Mouse (Mus musculus) brain, embryonic 14.5 days (tissue): ENCODE data around the gene Pitpnc1. TPM values are rescaled to one million over a fixed set of nuclear protein-coding genes. Genes with fewer than 3 reads are reported as not detected.
A peak's percentile ranks its signal among the peaks of the same experiment; 100 is the strongest.

Source experiments
- DNase-seq: peaks from one replicate; pipeline ENCODE4 v3.0.0-alpha.2; 2011; ENCODE audit warnings: low read depth
- CTCF ChIP-seq: fragments of 200-500 bp; IDR thresholded peaks from 2 replicates; pipeline ENCODE4 v1.5.1; 2012; ENCODE audit warnings: inconsistent platforms, mild to moderate bottlenecking, moderate library complexity, borderline replicate concordance; ENCODE audit not compliant: insufficient read depth, insufficient read length; ENCODE audit errors: extremely low read depth
- POLR2A ChIP-seq: fragments of 200-500 bp; IDR thresholded peaks from 2 replicates; pipeline ENCODE4 v1.6.1; 2012; ENCODE audit warnings: mild to moderate bottlenecking, inconsistent platforms, borderline replicate concordance; ENCODE audit not compliant: poor library complexity, insufficient read depth, insufficient read length, severe bottlenecking; ENCODE audit errors: extremely low read depth
- polyA plus RNA-seq: library from polyadenylated mRNA; depleted of rRNA; stranded (reverse); fragments of >200 nt; gene quantifications from 2 replicates; pipeline ENCODE4 v1.2.3, GENCODE M21; 2012

The Pitpnc1 gene
- polyA plus RNA-seq, 1 experiment: 30.2 TPM

GRCm38 (mm10) chr11:107464141-107464540 lies 6.4 kb downstream of the Pitpnc1 start:
- no peak for DNase-seq
- no peak for TF ChIP-seq CTCF
- no peak for TF ChIP-seq POLR2A

GRCm38 (mm10) chr11:107463251-107463681 lies 7.2 kb downstream of the Pitpnc1 start:
- no peak for TF ChIP-seq POLR2A

GRCm38 (mm10) chr11:107462478-107462877 lies 8.0 kb downstream of the Pitpnc1 start:
- TF ChIP-seq CTCF (peak; percentile 22; the same call in 1 of the 2 replicates), POLR2A (no peak)
- DNase-seq: no peak

More at GRCm38 (mm10) chr11:107463251-107463681, 7.2 kb downstream of the Pitpnc1 start:
- no peak for DNase-seq

GRCm38 (mm10) chr11:107459828-107460227 lies 10.7 kb downstream of the Pitpnc1 start:
- TF ChIP-seq CTCF (no peak), POLR2A (no peak)
- DNase-seq: peak; percentile 67

- TF ChIP-seq CTCF: no peak
- TF ChIP-seq POLR2A: no peak
- DNase-seq: no peak
These were observed 11.5 kb downstream of the Pitpnc1 start for GRCm38 (mm10) chr11:107458986-107459385.

- no peak for DNase-seq
- TF ChIP-seq CTCF: no peak
- TF ChIP-seq POLR2A: no peak
These were observed 12.2 kb downstream of the Pitpnc1 start for GRCm38 (mm10) chr11:107458286-107458685.

GRCm38 (mm10) chr11:107457282-107457681 lies 13.2 kb downstream of the Pitpnc1 start:
- no peak for DNase-seq
- TF ChIP-seq POLR2A (no peak), CTCF (no peak)

- DNase-seq: no peak
- no peak for TF ChIP-seq CTCF
- TF ChIP-seq POLR2A: no peak
These were observed 15.7 kb downstream of the Pitpnc1 start for GRCm38 (mm10) chr11:107454546-107455462.

GRCm38 (mm10) chr11:107452053-107452452 lies 18.4 kb downstream of the Pitpnc1 start:
- DNase-seq: no peak
- no peak for TF ChIP-seq POLR2A
- TF ChIP-seq CTCF: no peak

GRCm38 (mm10) chr11:107451106-107451505 lies 19.4 kb downstream of the Pitpnc1 start:
- no peak for TF ChIP-seq CTCF
- no peak for TF ChIP-seq POLR2A
- DNase-seq: no peak

GRCm38 (mm10) chr11:107450097-107450496 lies 20.4 kb downstream of the Pitpnc1 start:
- peak; percentile 53 for DNase-seq
- TF ChIP-seq CTCF (no peak), POLR2A (no peak)
